Mouse (Mus musculus) embryonic fibroblast, embryonic 13.5 days (primary cell): Measurements from ENCODE around the gene Mrpl52.

Experiments used
- CTCF ChIP-seq: IDR thresholded peaks from 2 replicates; pipeline ENCODE4 v1.5.1; 2011; ENCODE audit warnings: mild to moderate bottlenecking, control low read depth, low read length, moderate library complexity, borderline replicate concordance; ENCODE audit not compliant: insufficient read depth
- POLR2A ChIP-seq: IDR thresholded peaks from 2 replicates; pipeline ENCODE4 v1.6.1; 2011; ENCODE audit warnings: low read depth, mild to moderate bottlenecking, control low read depth, low read length, moderate library complexity

DNA sequence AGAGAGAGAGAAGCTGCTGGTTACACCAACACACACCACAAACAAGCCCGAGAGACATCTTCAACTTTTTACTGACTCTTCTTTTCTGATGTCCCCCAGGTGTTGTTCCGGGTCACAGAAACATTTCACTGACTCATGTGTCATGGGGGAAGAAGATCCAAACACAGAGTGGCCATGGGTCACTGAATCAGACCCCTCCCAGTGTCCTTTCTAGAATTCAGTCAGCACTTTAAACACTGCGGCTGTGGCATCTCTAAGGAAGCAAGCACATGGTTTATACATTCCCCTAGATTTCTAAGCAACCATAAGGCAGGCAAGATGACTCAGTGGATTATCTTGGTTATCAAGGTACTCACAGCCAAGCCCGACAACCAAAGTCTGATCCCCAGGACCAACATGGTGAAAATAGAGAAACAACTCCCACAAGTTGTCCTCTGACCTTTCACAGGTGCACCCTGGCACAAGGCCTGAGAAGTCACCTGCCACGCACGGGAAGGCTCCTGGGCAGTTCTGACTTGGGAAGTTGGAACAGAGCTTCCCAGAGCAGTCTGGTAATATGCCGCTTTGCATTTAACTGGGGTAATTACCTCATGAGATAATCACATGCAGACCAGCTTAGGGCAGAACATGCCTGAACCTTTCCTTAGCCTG is 40.6 kb upstream of the Mrpl52 start:
- TF ChIP-seq POLR2A (no peak), CTCF (no peak)
